Mouse (Mus musculus) cortical plate, adult 2 months (tissue): ENCODE results near the gene Tnfrsf25. TPM values are rescaled to one million over a fixed set of nuclear protein-coding genes. Genes with fewer than 3 reads are reported as not detected.

Source experiments
- H3K27ac ChIP-seq: fragments of 200-500 bp; 2 replicates; pipeline ENCODE4 v1.5.1; 2012; ENCODE audit warnings: low read length, control low read depth, inconsistent platforms; ENCODE audit not compliant: insufficient read depth
- H3K4me1 ChIP-seq: fragments of 200-500 bp; 2 replicates; pipeline ENCODE4 v1.6.1; 2011; ENCODE audit warnings: low read length; ENCODE audit not compliant: control insufficient read depth, insufficient read depth
- H3K4me3 ChIP-seq: fragments of 200-500 bp; 2 replicates; pipeline ENCODE4 v1.5.1; 2011; ENCODE audit warnings: mild to moderate bottlenecking, low read length, control low read depth; ENCODE audit not compliant: insufficient read depth
- CTCF ChIP-seq: fragments of 200-500 bp; IDR thresholded peaks from 2 replicates; pipeline ENCODE4 v1.5.1; 2011; ENCODE audit warnings: mild to moderate bottlenecking, control low read depth, low read length; ENCODE audit not compliant: insufficient read depth; ENCODE audit errors: extremely low read depth
- POLR2A ChIP-seq: fragments of 200-500 bp; IDR thresholded peaks from 2 replicates; pipeline ENCODE4 v1.6.1; 2011; ENCODE audit warnings: mild to moderate bottlenecking, low read length, control low read depth; ENCODE audit not compliant: insufficient read depth; ENCODE audit errors: extremely low read depth
- polyA plus RNA-seq: library from polyadenylated mRNA; depleted of rRNA; stranded (reverse); fragments of >200 nt; gene quantifications from 2 replicates; pipeline ENCODE4 v1.2.3, GENCODE M21; 2012

Tnfrsf25 gene
- polyA plus RNA-seq, 1 experiment, result 12.7 TPM

DNA sequence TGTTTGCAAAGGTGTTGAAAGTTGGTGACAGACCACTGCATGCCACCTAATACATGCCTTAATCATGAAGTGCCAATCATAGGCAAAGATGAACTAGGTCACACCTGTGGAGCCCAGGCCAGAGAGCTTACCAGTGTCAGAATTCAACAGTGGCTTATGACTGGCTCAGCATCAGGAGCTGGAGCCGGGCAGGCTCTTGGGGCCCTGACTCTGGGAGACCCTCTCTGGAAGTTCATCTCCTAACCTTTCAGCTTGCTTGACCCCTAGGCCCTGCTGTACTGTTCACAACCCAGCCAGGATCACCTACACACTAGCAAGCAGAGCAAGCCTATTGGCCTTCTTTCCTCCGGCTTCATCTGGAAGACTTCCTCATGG lies 21.1 kb downstream of the Tnfrsf25 start:
- TF ChIP-seq POLR2A (no peak), CTCF (no peak)
- peaks cover 4% of the 10 kb centered on the region for H3K4me1 ChIP-seq
- no peak overlapping the region for H3K4me3 ChIP-seq
- no peak overlapping the region for H3K27ac ChIP-seq

DNA sequence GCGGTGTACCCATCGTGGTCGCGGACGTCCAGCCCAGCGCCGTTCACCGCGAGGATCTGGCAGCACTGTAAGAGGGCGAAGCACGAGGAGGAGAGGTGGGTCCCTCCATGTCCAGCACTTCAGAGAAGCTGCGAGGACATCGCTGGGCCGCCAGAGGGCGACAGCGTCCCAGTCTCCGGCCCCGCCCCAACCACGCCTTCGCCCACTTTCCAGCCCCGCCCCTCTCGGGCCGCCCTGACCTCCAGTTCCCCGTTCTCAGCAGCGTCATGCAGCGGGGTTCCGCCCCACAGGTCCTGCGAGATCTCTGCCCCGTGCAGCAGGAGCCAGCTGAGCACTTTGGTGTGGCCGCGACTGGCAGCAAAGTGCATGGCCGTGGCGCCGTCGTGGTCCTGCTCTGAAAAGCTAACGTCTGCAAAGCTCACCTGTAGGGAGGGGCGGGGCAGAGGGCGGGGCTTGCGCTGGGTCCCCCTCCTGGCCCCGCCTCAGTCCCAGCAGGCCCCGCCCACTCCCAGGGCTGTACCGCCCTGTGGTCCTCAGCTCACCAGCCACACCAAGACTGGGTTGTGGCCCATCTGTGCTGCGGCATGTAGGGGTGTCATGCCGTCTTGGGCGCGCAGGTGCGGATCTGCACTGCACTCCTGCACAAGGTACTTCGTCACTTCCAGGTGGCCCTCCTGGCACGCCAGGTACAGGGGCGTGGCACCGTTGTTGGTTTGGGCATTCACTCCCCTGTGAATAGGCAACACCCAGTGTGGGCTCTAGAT lies 22.9 kb downstream of the Tnfrsf25 start:
- peak overlapping the region; percentile 30 for H3K4me3 ChIP-seq
- no peak overlapping the region for H3K27ac ChIP-seq
- peaks cover 4% of the 10 kb centered on the region for H3K4me1 ChIP-seq
- peak; percentile 58 for TF ChIP-seq CTCF
- TF ChIP-seq POLR2A, result no peak

DNA sequence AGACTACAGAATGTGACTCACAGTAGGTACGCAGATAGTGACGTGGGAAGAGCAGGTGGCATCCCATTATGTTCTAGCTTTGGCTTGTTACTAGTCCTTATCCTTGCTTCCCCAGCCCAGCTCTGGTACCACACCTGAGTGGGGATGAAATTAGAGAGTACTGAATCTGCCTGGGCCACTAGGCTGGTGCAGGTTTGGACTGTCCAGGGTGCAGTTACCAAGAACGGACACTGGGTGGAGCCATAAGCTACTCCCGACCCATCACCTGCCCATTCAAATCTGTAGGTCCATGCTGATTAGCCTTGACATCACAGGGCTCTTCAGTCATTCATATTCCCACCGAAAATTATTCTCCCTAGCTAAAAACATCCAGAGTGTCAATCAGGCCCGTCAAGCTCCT lies 24.7 kb downstream of the Tnfrsf25 start:
- Histone ChIP-seq H3K4me1 (peaks cover 4% of the 10 kb centered on the region), H3K4me3 (no peak overlapping the region), H3K27ac (no peak overlapping the region)
- TF ChIP-seq CTCF (peak; percentile 64), POLR2A (no peak)

DNA sequence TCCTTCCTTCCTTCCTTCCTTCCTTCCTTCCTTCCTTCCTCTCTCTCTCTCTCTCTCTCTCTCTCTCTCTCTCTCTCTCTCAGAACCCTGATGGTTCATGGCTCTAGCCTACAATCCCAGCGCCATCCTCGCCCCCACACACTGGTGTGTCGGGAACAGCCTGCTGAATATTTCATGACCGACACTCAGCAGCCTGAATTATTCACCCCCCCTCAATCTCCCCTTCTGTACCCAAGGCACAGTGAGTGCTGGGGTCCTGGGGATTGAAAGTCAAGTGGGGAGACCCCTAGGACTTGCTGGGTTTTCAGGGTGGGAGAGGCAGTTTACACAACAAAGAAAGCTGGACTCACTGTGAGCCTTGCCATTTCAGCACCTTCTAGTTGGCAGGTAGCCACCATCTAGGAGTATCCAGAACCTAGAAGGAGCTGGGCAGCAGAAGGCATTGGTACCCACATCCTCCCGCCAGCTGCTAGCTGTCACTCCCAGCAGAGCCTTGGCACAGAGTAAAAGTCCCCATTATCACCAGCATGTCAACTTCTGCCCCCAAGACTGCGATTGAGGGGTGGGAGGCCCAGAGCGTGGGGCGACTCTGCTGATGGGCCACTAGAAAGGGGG lies 25.9 kb downstream of the Tnfrsf25 start:
- Histone ChIP-seq H3K4me1 (peaks cover 4% of the 10 kb centered on the region), H3K4me3 (no peak overlapping the region), H3K27ac (no peak overlapping the region)
- no peak for TF ChIP-seq POLR2A
- no peak for TF ChIP-seq CTCF

- H3K4me3 ChIP-seq, result no peak overlapping the region
- no peak overlapping the region for H3K27ac ChIP-seq
- TF ChIP-seq POLR2A (no peak), CTCF (no peak)
- H3K4me1 ChIP-seq, result peaks cover 4% of the 10 kb centered on the region
These were observed 27.9 kb downstream of the Tnfrsf25 start for GRCm38 (mm10) chr4:152143632-152144031.

DNA sequence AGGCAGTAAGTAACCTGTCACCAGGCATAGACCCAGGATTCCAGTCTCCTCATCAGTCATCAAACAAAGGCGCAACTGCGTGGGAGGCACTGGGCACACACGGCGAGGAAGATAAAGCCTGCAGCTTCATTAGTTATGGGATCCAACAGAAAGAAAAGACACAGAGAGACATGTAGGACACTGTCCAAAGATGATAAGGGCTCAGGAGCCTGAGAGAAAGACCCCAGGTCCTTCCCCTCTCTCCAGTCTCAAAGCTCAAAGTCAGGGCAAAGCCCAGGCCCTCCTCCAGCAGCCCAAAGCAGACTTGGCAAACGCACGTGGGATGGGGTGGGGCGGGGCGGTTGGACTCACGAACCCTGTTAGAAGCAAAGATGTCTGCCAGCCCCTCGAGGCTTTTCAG lies 29.7 kb downstream of the Tnfrsf25 start:
- Histone ChIP-seq H3K27ac (no peak overlapping the region), H3K4me3 (no peak overlapping the region)
- no peak for TF ChIP-seq CTCF
- no peak for TF ChIP-seq POLR2A

DNA sequence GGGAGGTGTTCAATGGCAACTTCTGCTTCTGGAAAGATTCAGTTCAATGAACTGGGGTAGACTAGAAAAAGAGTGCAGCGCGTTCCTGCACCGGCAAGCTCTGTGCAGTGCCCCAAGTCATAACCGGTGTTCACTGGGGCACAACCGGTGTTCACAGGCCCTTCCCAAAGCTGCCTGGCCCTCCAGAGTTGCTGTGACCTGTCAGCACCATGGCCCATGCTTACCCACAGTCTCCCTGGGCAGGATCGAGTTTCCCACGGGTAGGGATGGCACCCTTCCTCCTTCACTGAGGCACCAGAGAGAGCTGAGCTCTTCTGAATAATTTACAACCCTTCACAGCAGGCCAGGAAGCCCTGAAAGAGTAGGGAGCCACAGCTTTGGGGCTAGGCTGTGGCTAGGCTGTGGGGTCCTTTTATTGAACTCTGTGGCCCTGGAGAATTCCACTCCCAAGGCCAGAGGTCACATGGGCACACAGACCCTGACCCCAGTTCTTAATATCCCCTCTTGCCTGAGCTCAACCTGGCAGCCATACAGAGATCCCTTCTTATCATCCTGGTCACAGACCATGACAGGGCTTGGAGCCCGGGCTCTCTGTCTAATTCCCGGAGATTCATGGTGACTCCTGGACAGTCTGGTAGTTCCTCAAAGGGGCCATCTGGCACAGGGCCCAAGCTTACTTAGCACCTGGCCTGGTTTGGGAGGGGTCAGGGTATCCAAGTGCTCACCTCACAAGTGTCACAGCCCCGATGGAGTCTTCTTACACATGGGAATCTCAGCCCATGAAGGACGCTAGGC lies 30.5 kb downstream of the Tnfrsf25 start:
- TF ChIP-seq CTCF, result no peak
- TF ChIP-seq POLR2A, result no peak
- no peaks in the 10 kb centered on the region for H3K4me1 ChIP-seq
- H3K27ac ChIP-seq, result no peak overlapping the region
- H3K4me3 ChIP-seq, result no peak overlapping the region

More for the DNA sequence above, 29.7 kb downstream of the Tnfrsf25 start:
- H3K4me1 ChIP-seq, result peaks cover 4% of the 10 kb centered on the region

DNA sequence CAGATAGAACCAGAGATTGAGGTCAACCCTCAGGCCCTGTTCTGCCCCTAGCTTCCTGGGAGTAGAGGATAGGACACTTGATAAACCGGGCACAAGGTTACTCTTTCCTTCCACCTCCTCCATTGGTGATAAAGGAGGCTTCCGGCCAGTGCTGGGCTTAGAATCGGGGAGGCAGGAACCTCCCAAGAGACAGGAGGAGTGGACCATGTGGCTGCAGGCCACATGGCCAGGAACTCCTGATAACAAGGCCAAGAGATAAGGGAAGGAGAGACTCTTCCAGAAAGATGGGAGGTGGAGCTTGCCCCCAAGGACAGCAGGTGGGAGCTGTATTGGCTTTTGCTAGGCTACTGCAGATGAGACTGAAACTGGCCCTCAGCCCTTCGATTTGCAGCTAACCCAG lies 34.8 kb downstream of the Tnfrsf25 start:
- Histone ChIP-seq H3K4me3 (no peak overlapping the region), H3K27ac (no peak overlapping the region), H3K4me1 (no peaks in the 10 kb centered on the region)
- TF ChIP-seq CTCF (no peak), POLR2A (no peak)

DNA sequence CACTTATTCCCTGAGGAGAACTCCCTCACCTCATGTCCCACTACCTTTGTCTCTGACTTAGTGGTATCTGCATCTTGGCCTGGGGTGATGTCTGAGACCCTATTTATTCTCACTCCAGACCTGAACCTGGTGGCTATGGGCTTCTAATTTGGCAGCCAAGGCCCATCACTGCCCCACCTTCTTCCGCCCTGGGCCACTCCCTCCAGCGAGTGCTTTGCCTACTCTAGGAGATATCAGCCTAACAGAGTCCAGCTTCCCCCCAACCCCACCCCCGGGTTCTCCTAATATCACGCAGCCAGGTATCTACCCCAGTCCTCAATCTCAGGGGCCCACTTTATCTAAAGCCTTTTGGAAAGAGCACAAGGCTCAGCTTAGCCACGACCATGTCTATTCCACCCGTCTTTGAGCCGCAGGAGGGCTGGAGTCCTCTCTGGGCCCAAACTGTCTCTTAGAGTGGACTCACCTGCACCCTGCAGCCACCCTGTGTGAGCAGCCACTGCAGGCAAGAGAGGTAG lies 35.8 kb downstream of the Tnfrsf25 start:
- Histone ChIP-seq H3K4me1 (no peaks in the 10 kb centered on the region), H3K27ac (no peak overlapping the region), H3K4me3 (no peak overlapping the region)
- TF ChIP-seq POLR2A, result no peak

GRCm38 (mm10) chr4:152151966-152152544 lies 36.3 kb downstream of the Tnfrsf25 start, which contains the start of gene Espn:
Espn (minus strand) TSS chr4:152152371.
- Histone ChIP-seq H3K27ac (no peak within 1 kb of the TSS), H3K4me1 (no peaks in the 10 kb centered on the region), H3K4me3 (no peak within 1 kb of the TSS)
- TF ChIP-seq POLR2A, result no peak
- TF ChIP-seq CTCF, result no peak
